Mouse (Mus musculus): ENCODE measurements around the gene Btbd17.
A peak's percentile ranks its signal among the peaks of the same experiment; 100 is the strongest.

Btbd17 gene

DNA sequence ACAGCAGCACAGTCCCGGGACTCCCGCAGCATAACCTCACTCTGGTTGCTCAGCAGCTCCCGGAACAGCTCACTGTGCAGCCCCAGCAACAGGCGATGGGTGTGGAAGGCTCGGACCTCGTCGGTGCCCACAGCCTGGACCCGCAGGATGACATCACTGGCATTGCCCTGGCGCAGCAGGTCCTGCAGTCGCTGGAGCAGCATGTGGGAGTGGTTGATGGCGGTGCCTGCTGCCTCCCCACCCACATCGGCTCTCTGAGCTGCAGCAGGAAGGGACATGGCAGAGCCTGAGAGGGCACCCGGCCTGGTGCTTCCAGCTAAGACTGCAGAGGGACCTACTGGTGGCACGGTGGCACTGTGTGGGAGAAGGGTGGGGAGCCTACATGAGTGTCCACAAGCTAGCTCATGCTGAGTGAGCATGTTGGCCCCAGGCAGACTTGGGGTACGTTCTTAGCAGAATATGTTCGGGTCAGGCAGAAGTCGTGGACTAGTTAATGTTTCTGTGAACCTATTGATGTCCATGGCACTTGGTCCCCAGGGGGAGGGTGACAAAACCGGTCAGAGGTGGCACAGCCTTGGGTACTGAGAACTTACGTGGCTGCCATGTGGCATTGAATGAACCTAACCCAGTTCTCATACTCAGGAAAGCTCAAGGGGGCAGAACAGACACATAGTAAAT lies 1.7 kb downstream of the Btbd17 start:
- Histone ChIP-seq H3K36me3 (ENCODE audit: control insufficient read depth, insufficient read depth, low read length, poor library complexity, severe bottlenecking) (no peaks in the 10 kb centered on the region), H3K27me3 (ENCODE audit: control insufficient read depth, insufficient read depth, low read length, poor library complexity, severe bottlenecking) (no peaks in the 10 kb centered on the region)
- no peak for DNase-seq (ENCODE audit: low read depth, low spot score)

DNA sequence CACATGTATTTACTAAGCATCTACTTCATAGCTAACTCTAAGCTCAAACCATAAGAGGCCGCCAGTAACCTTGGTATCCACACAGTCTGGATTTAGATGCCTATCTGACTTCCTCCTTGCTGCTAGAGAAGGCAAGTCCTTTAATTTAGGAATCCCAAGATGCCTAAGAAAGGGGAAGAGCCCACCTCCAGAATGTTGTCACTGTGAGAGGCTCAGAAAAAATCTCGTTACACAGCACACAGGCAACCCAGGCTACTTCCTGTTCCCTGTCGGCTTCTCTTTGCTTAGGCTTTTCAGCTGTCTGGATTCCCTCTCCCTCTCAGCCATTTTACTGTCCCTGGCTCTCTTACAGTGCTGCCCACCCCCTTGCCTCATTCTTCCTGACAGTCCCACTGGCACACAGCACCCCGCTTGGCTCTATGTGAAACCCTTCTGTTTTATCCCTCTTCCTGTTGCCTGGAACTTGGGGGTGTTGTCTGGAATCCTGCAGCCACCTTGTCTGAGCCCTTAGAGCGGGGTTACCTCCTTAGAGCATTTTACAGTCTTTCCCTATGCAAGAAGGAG lies 2.7 kb downstream of the Btbd17 start:
- Histone ChIP-seq H3K27me3 (ENCODE audit: control insufficient read depth, insufficient read depth, low read length, poor library complexity, severe bottlenecking) (no peaks in the 10 kb centered on the region), H3K36me3 (ENCODE audit: control insufficient read depth, insufficient read depth, low read length, poor library complexity, severe bottlenecking) (no peaks in the 10 kb centered on the region)
- no peak for DNase-seq (ENCODE audit: low read depth, low spot score)

DNA sequence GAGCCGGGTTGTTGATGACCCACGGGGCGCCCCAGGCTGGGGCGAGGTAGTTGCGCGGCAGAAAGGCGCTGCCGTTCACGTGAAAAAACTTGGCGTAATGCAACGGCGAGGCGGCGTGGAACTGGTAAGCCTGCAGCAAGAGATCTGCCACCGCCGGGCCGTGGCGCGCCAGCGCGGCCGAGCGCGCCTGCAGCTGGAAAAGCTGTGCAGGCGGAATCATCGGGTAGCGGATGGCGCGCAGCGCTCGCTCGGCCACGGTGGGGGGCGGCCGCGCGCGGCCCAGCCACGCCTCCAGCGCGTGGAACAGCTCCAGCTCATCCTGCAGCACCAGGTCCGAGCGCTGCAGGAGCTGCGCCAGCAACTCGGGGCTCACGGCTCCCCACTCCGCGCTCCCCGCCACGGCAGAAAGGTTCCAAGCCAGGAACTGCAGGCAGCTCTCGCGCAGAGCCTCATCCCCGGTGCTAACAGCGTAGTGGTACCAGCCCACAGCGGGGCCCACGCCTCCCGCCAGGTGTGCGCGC lies 3.8 kb downstream of the Btbd17 start:
- DNase-seq (ENCODE audit: low read depth, low spot score): no peak
- H3K27me3 ChIP-seq (ENCODE audit: control insufficient read depth, insufficient read depth, low read length, poor library complexity, severe bottlenecking): no peaks in the 10 kb centered on the region
- H3K36me3 ChIP-seq (ENCODE audit: control insufficient read depth, insufficient read depth, low read length, poor library complexity, severe bottlenecking): no peaks in the 10 kb centered on the region

GRCm38 (mm10) chr11:114791351-114791889 lies 4.3 kb downstream of the Btbd17 start:
- no peaks in the 10 kb centered on the region for H3K27me3 ChIP-seq (ENCODE audit: control insufficient read depth, insufficient read depth, low read length, poor library complexity, severe bottlenecking)
- H3K36me3 ChIP-seq (ENCODE audit: control insufficient read depth, insufficient read depth, low read length, poor library complexity, severe bottlenecking): no peaks in the 10 kb centered on the region
- DNase-seq (ENCODE audit: low read depth, low spot score): no peak

DNA sequence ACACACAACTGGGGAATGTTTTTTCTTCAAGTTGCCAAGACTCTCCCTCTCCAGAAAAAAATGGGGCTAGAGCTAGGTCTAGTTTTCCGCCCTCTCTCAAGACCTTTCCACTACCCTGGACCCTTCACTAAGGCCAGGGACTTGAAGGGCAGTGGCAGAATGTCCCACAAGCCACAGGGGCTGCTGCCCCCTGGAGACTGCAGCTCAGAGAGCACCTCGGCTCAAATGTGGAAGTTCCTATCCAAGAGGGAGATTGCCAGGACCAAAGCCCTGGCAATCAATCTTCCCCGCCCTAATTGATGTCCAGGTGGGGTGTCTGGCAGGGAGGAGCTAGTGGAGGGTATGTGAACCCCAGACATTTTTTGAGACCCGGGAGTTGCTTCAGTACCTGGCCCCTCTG lies 4.9 kb downstream of the Btbd17 start:
- DNase-seq (ENCODE audit: low read depth, low spot score): no peak
- H3K36me3 ChIP-seq (ENCODE audit: control insufficient read depth, insufficient read depth, low read length, poor library complexity, severe bottlenecking): no peaks in the 10 kb centered on the region
- H3K27me3 ChIP-seq (ENCODE audit: control insufficient read depth, insufficient read depth, low read length, poor library complexity, severe bottlenecking): no peaks in the 10 kb centered on the region

DNA sequence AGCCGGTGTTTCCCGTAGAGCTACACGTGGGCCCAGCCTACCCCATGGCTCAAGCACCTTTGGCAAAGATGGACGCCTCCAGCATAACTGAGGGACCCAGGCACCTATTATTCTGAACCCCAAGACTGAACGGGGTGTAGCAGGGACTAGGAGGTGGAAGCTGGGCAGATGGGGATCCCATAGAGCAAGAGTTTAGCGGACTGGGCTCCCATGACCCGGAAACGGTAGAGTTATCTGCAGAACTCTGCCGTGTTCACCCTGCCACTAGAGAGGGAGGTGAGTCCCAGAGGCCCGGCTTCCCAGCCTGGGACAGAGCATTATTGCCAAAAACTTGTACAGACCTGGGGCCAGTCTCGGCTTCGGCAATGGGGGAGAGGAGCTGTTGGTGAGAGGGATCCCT lies 5.6 kb downstream of the Btbd17 start:
- Histone ChIP-seq H3K36me3 (ENCODE audit: control insufficient read depth, insufficient read depth, low read length, poor library complexity, severe bottlenecking) (no peaks in the 10 kb centered on the region), H3K27me3 (ENCODE audit: control insufficient read depth, insufficient read depth, low read length, poor library complexity, severe bottlenecking) (no peaks in the 10 kb centered on the region)
- DNase-seq (ENCODE audit: low read depth, low spot score): no peak

DNA sequence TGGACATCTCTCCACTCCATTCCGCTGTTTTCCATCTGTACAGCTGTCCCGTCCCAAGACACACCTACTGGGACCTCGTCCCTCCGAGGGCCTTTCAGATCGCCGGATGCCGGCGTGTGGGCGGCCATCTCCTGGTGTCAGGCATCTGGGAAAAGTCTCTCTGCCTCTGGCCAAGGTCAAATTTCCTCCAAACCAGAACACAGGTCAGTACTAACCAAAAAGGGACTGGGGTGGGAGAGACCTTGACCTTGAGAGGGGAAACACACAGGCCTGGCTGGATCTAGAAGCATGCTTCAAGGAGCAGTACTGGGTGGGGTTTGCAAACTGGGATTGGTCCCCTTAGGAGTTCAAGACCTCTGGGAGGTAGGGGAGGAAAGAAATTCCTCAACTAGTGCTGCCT lies 6.0 kb downstream of the Btbd17 start:
- H3K36me3 ChIP-seq (ENCODE audit: control insufficient read depth, insufficient read depth, low read length, poor library complexity, severe bottlenecking): no peaks in the 10 kb centered on the region

DNA sequence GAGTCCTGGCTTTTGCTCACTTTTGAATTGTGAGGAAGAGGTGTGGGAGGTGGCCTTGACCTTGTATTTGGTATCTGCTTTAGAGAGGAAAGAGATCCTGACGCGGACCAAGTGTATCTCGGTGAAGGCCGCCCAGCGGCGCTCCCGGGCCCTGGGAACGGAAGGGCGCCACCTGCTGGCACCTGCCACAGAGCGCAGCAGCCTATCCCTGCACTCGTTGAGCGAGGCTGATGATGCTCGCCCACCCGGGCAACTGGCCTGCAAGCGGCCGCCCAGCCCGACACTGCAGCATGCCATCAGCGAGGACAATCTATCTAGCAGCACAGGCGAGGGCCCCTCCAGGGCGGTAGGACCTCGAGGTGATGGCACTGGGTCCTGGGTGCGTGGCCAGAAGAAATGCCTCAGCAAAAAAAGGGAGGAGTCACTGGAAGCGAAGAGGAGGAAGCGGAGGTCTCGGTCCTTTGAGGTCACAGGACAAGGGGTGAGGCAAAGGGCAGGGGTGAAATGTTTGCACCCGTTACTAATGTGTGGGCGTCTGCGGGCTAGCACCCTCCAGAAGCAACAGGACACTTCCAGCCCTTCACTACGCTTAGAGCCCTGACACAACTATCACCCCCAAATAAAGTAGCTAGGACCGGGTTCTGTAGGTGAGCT lies 6.6 kb downstream of the Btbd17 start:
- H3K27me3 ChIP-seq (ENCODE audit: control insufficient read depth, insufficient read depth, low read length, poor library complexity, severe bottlenecking): no peaks in the 10 kb centered on the region
- DNase-seq (ENCODE audit: low read depth, low spot score): peak; percentile 84
- H3K36me3 ChIP-seq (ENCODE audit: control insufficient read depth, insufficient read depth, low read length, poor library complexity, severe bottlenecking): no peaks in the 10 kb centered on the region

More for the DNA sequence above, 6.0 kb downstream of the Btbd17 start:
- no peak for DNase-seq (ENCODE audit: low read depth, low spot score)
- no peaks in the 10 kb centered on the region for H3K27me3 ChIP-seq (ENCODE audit: control insufficient read depth, insufficient read depth, low read length, poor library complexity, severe bottlenecking)

DNA sequence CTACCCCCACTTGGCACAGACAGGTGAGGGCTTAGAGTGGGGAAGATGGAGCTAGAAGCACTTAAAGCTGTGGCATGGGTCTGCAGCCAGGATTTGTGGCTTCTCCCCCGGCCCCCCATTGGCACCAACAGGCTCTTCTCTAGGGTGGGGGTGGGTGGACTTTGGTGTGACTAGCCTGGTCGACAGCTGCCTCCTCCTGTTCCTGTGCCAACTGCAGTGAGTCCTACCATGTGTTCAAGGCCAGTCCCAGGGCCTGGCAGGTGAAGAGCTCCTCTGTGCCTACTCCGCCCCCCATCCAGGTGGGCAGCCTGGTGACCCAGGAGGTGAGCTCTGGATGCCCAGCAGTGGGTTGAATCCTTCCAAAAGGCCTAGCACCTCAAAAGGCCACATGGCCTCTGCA lies 8.1 kb downstream of the Btbd17 start:
- DNase-seq (ENCODE audit: low read depth, low spot score): no peak
- Histone ChIP-seq H3K27me3 (ENCODE audit: control insufficient read depth, insufficient read depth, low read length, poor library complexity, severe bottlenecking) (no peaks in the 10 kb centered on the region), H3K36me3 (ENCODE audit: control insufficient read depth, insufficient read depth, low read length, poor library complexity, severe bottlenecking) (no peaks in the 10 kb centered on the region)

- H3K36me3 ChIP-seq (ENCODE audit: control insufficient read depth, insufficient read depth, low read length, poor library complexity, severe bottlenecking): no peaks in the 10 kb centered on the region
- peak; percentile 59 for DNase-seq (ENCODE audit: low read depth, low spot score)
- no peaks in the 10 kb centered on the region for H3K27me3 ChIP-seq (ENCODE audit: control insufficient read depth, insufficient read depth, low read length, poor library complexity, severe bottlenecking)
Observed at GRCm38 (mm10) chr11:114786326-114786725, 9.4 kb downstream of the Btbd17 start.

DNA sequence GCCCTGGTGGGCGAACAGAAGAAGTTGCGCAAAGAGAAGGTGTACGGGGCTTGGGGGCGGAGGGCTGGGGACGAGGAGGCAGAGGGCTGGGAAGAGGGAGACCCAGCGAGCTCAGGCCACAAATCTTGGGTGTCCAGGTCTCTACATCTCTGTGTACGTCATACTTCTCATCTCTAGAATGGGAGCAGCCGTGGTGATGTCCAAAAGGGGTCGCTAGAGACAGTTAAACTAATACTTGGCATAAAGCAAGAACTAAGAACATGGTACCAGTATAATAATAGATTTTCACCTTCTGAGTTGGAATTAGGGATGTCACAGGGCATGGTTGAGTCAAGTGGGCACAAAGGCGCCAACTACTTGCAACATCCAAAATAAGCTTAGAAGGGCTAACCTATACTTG lies 9.9 kb downstream of the Btbd17 start:
- no peaks in the 10 kb centered on the region for H3K27me3 ChIP-seq (ENCODE audit: control insufficient read depth, insufficient read depth, low read length, poor library complexity, severe bottlenecking)
- DNase-seq (ENCODE audit: low read depth, low spot score): peak; percentile 43
- H3K36me3 ChIP-seq (ENCODE audit: control insufficient read depth, insufficient read depth, low read length, poor library complexity, severe bottlenecking): no peaks in the 10 kb centered on the region

- H3K36me3 ChIP-seq (ENCODE audit: control insufficient read depth, insufficient read depth, low read length, poor library complexity, severe bottlenecking): no peaks in the 10 kb centered on the region
Observed at GRCm38 (mm10) chr11:114780076-114780475, 15.7 kb downstream of the Btbd17 start.

GRCm38 (mm10) chr11:114771896-114772295 lies 23.8 kb downstream of the Btbd17 start:
- H3K27me3 ChIP-seq (ENCODE audit: control insufficient read depth, insufficient read depth, low read length, poor library complexity, severe bottlenecking): no peaks in the 10 kb centered on the region
- no peaks in the 10 kb centered on the region for H3K36me3 ChIP-seq (ENCODE audit: control insufficient read depth, insufficient read depth, low read length, poor library complexity, severe bottlenecking)
- DNase-seq (ENCODE audit: low read depth, low spot score): no peak

More at GRCm38 (mm10) chr11:114780076-114780475, 15.7 kb downstream of the Btbd17 start:
- H3K27me3 ChIP-seq (ENCODE audit: control insufficient read depth, insufficient read depth, low read length, poor library complexity, severe bottlenecking): no peaks in the 10 kb centered on the region
- no peak for DNase-seq (ENCODE audit: low read depth, low spot score)

DNA sequence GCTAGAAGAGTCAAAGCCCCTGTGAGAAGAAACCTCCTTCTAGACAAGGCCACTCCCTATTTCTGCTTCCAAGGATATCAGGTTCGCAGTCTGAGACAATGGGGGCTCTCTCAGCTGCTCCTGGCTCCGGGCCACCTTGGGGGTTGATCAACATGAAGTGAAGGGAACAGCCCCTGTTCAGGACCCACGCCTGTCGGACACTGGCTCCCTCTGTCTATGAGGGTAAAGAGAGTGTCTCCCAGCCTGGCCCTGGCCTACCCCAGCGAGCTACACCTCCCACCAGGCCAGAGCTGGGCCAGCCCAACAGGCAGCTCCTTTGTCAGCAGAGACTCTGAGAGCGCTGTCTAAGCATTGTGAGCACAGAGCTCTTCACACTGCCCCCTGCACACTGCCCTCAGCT lies 25.8 kb downstream of the Btbd17 start:
- DNase-seq (ENCODE audit: low read depth, low spot score): no peak
- H3K36me3 ChIP-seq (ENCODE audit: control insufficient read depth, insufficient read depth, low read length, poor library complexity, severe bottlenecking): no peaks in the 10 kb centered on the region

More for the DNA sequence above, 25.8 kb downstream of the Btbd17 start:
- no peaks in the 10 kb centered on the region for H3K27me3 ChIP-seq (ENCODE audit: control insufficient read depth, insufficient read depth, low read length, poor library complexity, severe bottlenecking)

Measured in splenic B cell, adult 2 months (primary cell).